Mouse (Mus musculus): ENCODE data around the gene Slc35f1. TPM values are rescaled to one million over a fixed set of nuclear protein-coding genes. Genes with fewer than 3 reads are reported as not detected.
"Not testable (repeated sequence)": the region's sequence is repeated elsewhere in the genome, so short reads cannot be mapped to it uniquely, and the experiment has no call there.

Slc35f1 gene
- total RNA-seq, 2 experiments from 2014 or later: 1.5 to 1.8 TPM

- DNase-seq: no peak
Measured at GRCm38 (mm10) chr10:52787075-52787474, 96.7 kb downstream of the Slc35f1 start.

- no peak for DNase-seq
Measured at GRCm38 (mm10) chr10:52791560-52791959, 101.2 kb downstream of the Slc35f1 start.

- DNase-seq: no peak
Measured at GRCm38 (mm10) chr10:52797454-52797853, 107.1 kb downstream of the Slc35f1 start.

GRCm38 (mm10) chr10:52807808-52808207, 117.5 kb downstream of the Slc35f1 start:
- DNase-seq: no peak

- DNase-seq: no peak
Measured at GRCm38 (mm10) chr10:52812861-52813260, 122.5 kb downstream of the Slc35f1 start.

GRCm38 (mm10) chr10:52814358-52814757, 124.0 kb downstream of the Slc35f1 start:
- no peak for DNase-seq

- no peak for DNase-seq
Measured at GRCm38 (mm10) chr10:52819661-52820060, 129.3 kb downstream of the Slc35f1 start.

GRCm38 (mm10) chr10:52822909-52823308, 132.6 kb downstream of the Slc35f1 start:
- no peak for DNase-seq

GRCm38 (mm10) chr10:52825746-52826145, 135.4 kb downstream of the Slc35f1 start:
- no peak for DNase-seq

GRCm38 (mm10) chr10:52840819-52841218, 150.5 kb downstream of the Slc35f1 start:
- no peak for DNase-seq

GRCm38 (mm10) chr10:52851994-52852393, 161.7 kb downstream of the Slc35f1 start:
- DNase-seq: no peak

GRCm38 (mm10) chr10:52860851-52861250, 170.5 kb downstream of the Slc35f1 start:
- DNase-seq: no peak

- no peak for DNase-seq
Measured at GRCm38 (mm10) chr10:52864936-52865335, 174.6 kb downstream of the Slc35f1 start.

- DNase-seq: no peak
Measured at GRCm38 (mm10) chr10:52871110-52871509, 180.8 kb downstream of the Slc35f1 start.

- no peak for DNase-seq
Measured at GRCm38 (mm10) chr10:52874133-52874532, 183.8 kb downstream of the Slc35f1 start.

- no peak for DNase-seq
Measured at GRCm38 (mm10) chr10:52874712-52875111, 184.4 kb downstream of the Slc35f1 start.

- no peak for DNase-seq
Measured at GRCm38 (mm10) chr10:52877263-52878021, 187.1 kb downstream of the Slc35f1 start.

GRCm38 (mm10) chr10:52878093-52878801, 187.9 kb downstream of the Slc35f1 start:
- no peak for DNase-seq

GRCm38 (mm10) chr10:52896724-52897123, 206.4 kb downstream of the Slc35f1 start:
- not testable (repeated sequence) for DNase-seq

GRCm38 (mm10) chr10:52904914-52905313, 214.6 kb downstream of the Slc35f1 start:
- peak; percentile 7 for DNase-seq

GRCm38 (mm10) chr10:52911762-52912161, 221.4 kb downstream of the Slc35f1 start:
- no peak for DNase-seq

- DNase-seq: no peak
Measured at GRCm38 (mm10) chr10:52918715-52919114, 228.4 kb downstream of the Slc35f1 start.

GRCm38 (mm10) chr10:52923143-52923542, 232.8 kb downstream of the Slc35f1 start:
- no peak for DNase-seq

GRCm38 (mm10) chr10:52926330-52926729, 236.0 kb downstream of the Slc35f1 start:
- no peak for DNase-seq

Data from heart, postnatal 4 days (tissue).